Mouse (Mus musculus) kidney, embryonic 16.5 days (tissue): ENCODE data around the gene Fxn. TPM values are rescaled to one million over a fixed set of nuclear protein-coding genes. Genes with fewer than 3 reads are reported as not detected.

ENCODE experiments used
- ATAC-seq: fragments of 200-750 bp; cut with Nextera tagmentation; 2 replicates; pipeline ENCODE4 v1.8.0; 2017; ENCODE audit warnings: moderate TSS enrichment; ENCODE audit not compliant: low FRiP score, low TSS enrichment
- H3K27ac ChIP-seq: fragments of 300-500 bp; sonication (generic); 2 replicates; pipeline ENCODE4 v1.5.1; 2014; ENCODE audit warnings: low read length
- H3K27me3 ChIP-seq: fragments of 300-500 bp; sonication (generic); 2 replicates; pipeline ENCODE4 v1.6.1; 2014; ENCODE audit warnings: low read length, control low read depth, mixed read lengths; ENCODE audit not compliant: insufficient read depth
- H3K36me3 ChIP-seq: fragments of 300-500 bp; sonication (generic); 2 replicates; pipeline ENCODE4 v1.6.1; 2014; ENCODE audit warnings: low read length, control low read depth, mixed read lengths; ENCODE audit not compliant: insufficient read depth
- H3K4me1 ChIP-seq: fragments of 300-500 bp; sonication (generic); 2 replicates; pipeline ENCODE4 v1.6.1; 2014; ENCODE audit warnings: low read length, control low read depth, mixed read lengths; ENCODE audit not compliant: insufficient read depth
- H3K4me2 ChIP-seq: fragments of 300-500 bp; sonication (generic); replicated peaks from 2 replicates; pipeline ENCODE4 v1.6.1; 2014; ENCODE audit warnings: low read depth, low read length
- H3K4me3 ChIP-seq: fragments of 300-500 bp; sonication (generic); 2 replicates; pipeline ENCODE4 v1.5.1; 2014; ENCODE audit warnings: mild to moderate bottlenecking, low read length
- H3K9ac ChIP-seq: fragments of 300-500 bp; sonication (generic); replicated peaks from 2 replicates; pipeline ENCODE4 v1.6.1; 2014; ENCODE audit warnings: low read length
- H3K9me3 ChIP-seq: fragments of 300-500 bp; sonication (generic); 2 replicates; pipeline ENCODE4 v1.6.1; 2016; ENCODE audit warnings: low read length, control low read depth
- WGBS: fragments of 180-500 bp; shearing (Covaris S2); extraction: QIAGEN DNeasy Blood & Tissue Kit; methylation state at CpG from one replicate; pipeline ENCODE4 v1.1.7; 2014; 5-methylcytosine and 5-hydroxymethylcytosine counted together
- polyA plus RNA-seq: library from polyadenylated mRNA; unstranded; fragments of >200 nt; fragmentation: Nextera tagmentation; extraction: Ambion mirVana; gene quantifications from 2 replicates; pipeline ENCODE4 v1.2.1, GENCODE M21; 2015

Fxn gene
- 54.6 and 59.1 TPM in 2 replicates for polyA plus RNA-seq

GRCm38 (mm10) chr19:24280601-24281228 is at the start of gene Fxn:
TSS of gene Fxn (minus strand) at chr19:24280605.
- ATAC-seq = peak; percentile 95
- peak within 1 kb of the TSS; percentile 62 for H3K4me3 ChIP-seq
- under 1% methylated on average over 15 of the region's 22 CpGs for WGBS
- H3K27me3 ChIP-seq = no peaks in the 10 kb centered on the region
- peak within 1 kb of the TSS; percentile 86 for H3K27ac ChIP-seq
- H3K9me3 ChIP-seq = no peaks in the 10 kb centered on the region
- H3K36me3 ChIP-seq = peaks cover 3% of the 10 kb centered on the region; the same call in 1 of the 2 replicates
- peak within 1 kb of the TSS; percentile 81 for H3K4me2 ChIP-seq
- H3K9ac ChIP-seq = peak within 1 kb of the TSS; percentile 77
- peaks cover 6% of the 10 kb centered on the region; the same call in 1 of the 2 replicates for H3K4me1 ChIP-seq

- Histone ChIP-seq H3K9ac (no peak overlapping the region), H3K4me2 (no peak overlapping the region), H3K4me1 (peaks cover 11% of the 10 kb centered on the region), H3K9me3 (no peaks in the 10 kb centered on the region), H3K27ac (no peak overlapping the region), H3K27me3 (no peaks in the 10 kb centered on the region), H3K4me3 (no peak overlapping the region), H3K36me3 (no peaks in the 10 kb centered on the region)
- 64% methylated on average over 2 of the region's 2 CpGs for WGBS
- ATAC-seq = no peak
Observed at GRCm38 (mm10) chr19:24327921-24328320, 47.5 kb upstream of the Fxn start.

GRCm38 (mm10) chr19:24326969-24327368 is 46.6 kb upstream of the Fxn start:
- ATAC-seq = no peak
- H3K27ac ChIP-seq = no peak overlapping the region
- 44% methylated on average over 1 of the region's 1 CpGs for WGBS

DNA sequence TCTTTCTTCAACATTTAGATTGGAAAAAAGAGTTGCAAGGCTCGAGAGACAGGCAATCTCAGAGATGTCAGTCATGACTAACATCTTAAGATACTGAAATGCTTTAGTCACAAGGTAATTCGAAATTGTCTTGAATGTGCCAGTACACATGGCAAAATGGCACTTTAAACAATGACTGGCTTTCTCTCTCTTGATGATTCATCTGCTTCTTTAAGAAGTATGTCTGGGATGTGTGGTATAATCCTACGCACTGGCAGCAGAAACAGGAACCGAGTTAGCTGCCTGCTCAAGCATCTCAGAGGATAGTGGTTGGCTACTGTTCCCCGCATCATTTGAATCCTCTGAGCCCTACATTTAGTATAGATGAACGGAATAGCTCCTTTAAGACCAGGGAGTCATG is 45.3 kb upstream of the Fxn start:
- H3K4me3 ChIP-seq = no peak overlapping the region
- ATAC-seq = no peak
- H3K27me3 ChIP-seq = no peaks in the 10 kb centered on the region
- 78% methylated on average over 6 of the region's 6 CpGs for WGBS
- H3K27ac ChIP-seq = no peak overlapping the region
- no peaks in the 10 kb centered on the region for H3K36me3 ChIP-seq
- peaks cover 11% of the 10 kb centered on the region for H3K4me1 ChIP-seq
- no peak overlapping the region for H3K4me2 ChIP-seq
- H3K9me3 ChIP-seq = no peaks in the 10 kb centered on the region
- no peak overlapping the region for H3K9ac ChIP-seq

More at GRCm38 (mm10) chr19:24326969-24327368, 46.6 kb upstream of the Fxn start:
- Histone ChIP-seq H3K9me3 (no peaks in the 10 kb centered on the region), H3K9ac (no peak overlapping the region), H3K27me3 (no peaks in the 10 kb centered on the region), H3K4me1 (peaks cover 11% of the 10 kb centered on the region), H3K36me3 (no peaks in the 10 kb centered on the region), H3K4me2 (no peak overlapping the region), H3K4me3 (no peak overlapping the region)

- H3K4me3 ChIP-seq = no peak overlapping the region
- H3K27ac ChIP-seq = no peak overlapping the region
- peaks cover 11% of the 10 kb centered on the region for H3K4me1 ChIP-seq
- WGBS = 30% methylated on average over 10 of the region's 10 CpGs
- no peak for ATAC-seq
- no peak overlapping the region for H3K9ac ChIP-seq
- H3K36me3 ChIP-seq = no peaks in the 10 kb centered on the region
- no peaks in the 10 kb centered on the region for H3K27me3 ChIP-seq
- H3K4me2 ChIP-seq = no peak overlapping the region
- H3K9me3 ChIP-seq = no peaks in the 10 kb centered on the region
Observed at GRCm38 (mm10) chr19:24323841-24324613, 43.6 kb upstream of the Fxn start.

- H3K9ac ChIP-seq = no peak overlapping the region
- no peaks in the 10 kb centered on the region for H3K9me3 ChIP-seq
- no peak overlapping the region for H3K4me2 ChIP-seq
- no peaks in the 10 kb centered on the region for H3K27me3 ChIP-seq
- no peak overlapping the region for H3K27ac ChIP-seq
- WGBS = 93% methylated on average over 8 of the region's 8 CpGs
- H3K4me1 ChIP-seq = peaks cover 17% of the 10 kb centered on the region
- ATAC-seq = no peak
- no peak overlapping the region for H3K4me3 ChIP-seq
- no peaks in the 10 kb centered on the region for H3K36me3 ChIP-seq
Observed at GRCm38 (mm10) chr19:24321900-24322311, 41.5 kb upstream of the Fxn start.

- Histone ChIP-seq H3K27me3 (no peaks in the 10 kb centered on the region), H3K27ac (no peak overlapping the region), H3K36me3 (no peaks in the 10 kb centered on the region), H3K9ac (no peak overlapping the region), H3K4me2 (no peak overlapping the region), H3K4me3 (no peak overlapping the region), H3K9me3 (no peaks in the 10 kb centered on the region), H3K4me1 (peaks cover 19% of the 10 kb centered on the region)
- ATAC-seq = no peak
- 88% methylated on average over 6 of the region's 6 CpGs for WGBS
Observed at GRCm38 (mm10) chr19:24321211-24321899, 41.0 kb upstream of the Fxn start.

DNA sequence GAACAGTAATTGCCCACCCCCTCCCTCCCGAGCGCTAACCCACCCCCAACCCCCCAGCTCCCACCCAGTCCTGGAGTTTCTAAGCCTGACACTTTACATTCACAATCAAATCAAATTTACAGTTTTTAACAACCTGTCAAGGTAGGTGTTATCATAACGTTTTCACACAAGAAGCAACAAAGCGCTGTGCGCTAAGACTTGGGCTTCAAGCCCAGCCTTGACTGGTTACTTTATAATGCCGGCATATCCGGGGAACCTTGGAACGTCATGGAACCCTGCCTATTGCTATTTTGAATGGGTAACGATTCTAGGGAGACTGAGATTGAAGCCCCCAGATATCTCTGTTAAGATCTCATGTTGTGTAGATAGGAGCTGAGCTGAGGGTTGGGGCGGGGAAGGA is 37.8 kb upstream of the Fxn start:
- Histone ChIP-seq H3K27ac (no peak overlapping the region), H3K9me3 (no peaks in the 10 kb centered on the region)

DNA sequence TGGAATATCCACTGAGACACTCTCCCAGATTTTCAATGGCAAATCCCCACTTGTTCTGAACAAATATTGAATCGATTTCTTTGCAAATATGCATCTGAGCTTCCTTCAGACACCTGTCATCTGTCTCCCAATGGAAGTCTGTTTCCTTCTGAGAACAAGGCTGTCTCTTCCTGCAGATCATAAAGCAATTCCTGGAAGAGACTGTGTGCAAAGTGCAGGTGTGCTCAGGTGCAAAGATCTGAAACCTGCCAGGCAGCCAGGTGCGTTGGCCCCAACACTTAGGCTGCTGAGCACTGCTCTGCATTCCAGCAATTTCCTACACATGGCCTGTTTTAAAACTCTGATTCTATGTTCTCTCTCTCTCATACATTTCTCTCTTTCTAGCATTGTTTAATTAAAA is 37.3 kb upstream of the Fxn start:
- peaks cover 11% of the 10 kb centered on the region; the same call in 1 of the 2 replicates for H3K4me1 ChIP-seq
- WGBS = 91% methylated on average over 2 of the region's 2 CpGs
- no peak overlapping the region for H3K4me2 ChIP-seq
- no peak overlapping the region for H3K9ac ChIP-seq
- no peaks in the 10 kb centered on the region for H3K36me3 ChIP-seq
- ATAC-seq = no peak
- no peak overlapping the region for H3K27ac ChIP-seq
- no peaks in the 10 kb centered on the region for H3K9me3 ChIP-seq
- H3K27me3 ChIP-seq = no peaks in the 10 kb centered on the region
- H3K4me3 ChIP-seq = no peak overlapping the region

More for the DNA sequence above, 37.8 kb upstream of the Fxn start:
- no peaks in the 10 kb centered on the region for H3K36me3 ChIP-seq
- H3K4me1 ChIP-seq = peaks cover 8% of the 10 kb centered on the region; the same call in 1 of the 2 replicates
- H3K4me2 ChIP-seq = no peak overlapping the region
- H3K4me3 ChIP-seq = no peak overlapping the region
- no peak overlapping the region for H3K9ac ChIP-seq
- WGBS = 68% methylated on average over 10 of the region's 10 CpGs
- no peak for ATAC-seq
- H3K27me3 ChIP-seq = no peaks in the 10 kb centered on the region
